Mouse (Mus musculus) stomach, postnatal 0 days (tissue): ENCODE data around the gene Duox2. TPM values are rescaled to one million over a fixed set of nuclear protein-coding genes. Genes with fewer than 3 reads are reported as not detected.
A peak's percentile ranks its signal among the peaks of the same experiment; 100 is the strongest.

Experiments used
- ATAC-seq: fragments of 200-750 bp; cut with Nextera tagmentation; 2 replicates; pipeline ENCODE4 v1.8.0; 2017; ENCODE audit not compliant: low FRiP score, low TSS enrichment
- DNase-seq: peaks from one replicate; pipeline ENCODE4 v3.0.0-alpha.2; 2016; ENCODE audit warnings: low spot score
- H3K27ac ChIP-seq: fragments of 300-500 bp; sonication (generic); replicated peaks from 2 replicates; pipeline ENCODE4 v1.5.1; 2014; ENCODE audit warnings: mild to moderate bottlenecking, control low read depth
- H3K27me3 ChIP-seq: fragments of 300-500 bp; sonication (generic); 2 replicates; pipeline ENCODE4 v1.6.1; 2014; ENCODE audit warnings: low read length; ENCODE audit not compliant: control insufficient read depth, insufficient read depth
- H3K36me3 ChIP-seq: fragments of 300-500 bp; sonication (generic); 2 replicates; pipeline ENCODE4 v1.6.1; 2014; ENCODE audit warnings: low read length, mixed read lengths; ENCODE audit not compliant: control insufficient read depth, insufficient read depth
- H3K4me1 ChIP-seq: fragments of 300-500 bp; sonication (generic); replicated peaks from 2 replicates; pipeline ENCODE4 v1.6.1; 2014; ENCODE audit warnings: antibody characterized with exemption; ENCODE audit not compliant: control insufficient read depth, insufficient read depth
- H3K4me2 ChIP-seq: fragments of 300-500 bp; sonication (generic); replicated peaks from 2 replicates; pipeline ENCODE4 v1.6.1; 2014; ENCODE audit warnings: low read depth, mild to moderate bottlenecking, control low read depth, moderate library complexity
- H3K4me3 ChIP-seq: fragments of 300-500 bp; sonication (generic); 2 replicates; pipeline ENCODE4 v1.5.1; 2014; ENCODE audit warnings: low read depth, low read length, control low read depth
- H3K9ac ChIP-seq: fragments of 300-500 bp; sonication (generic); 2 replicates; pipeline ENCODE4 v1.6.1; 2014; ENCODE audit warnings: mild to moderate bottlenecking, low read length, control low read depth, mixed read lengths
- H3K9me3 ChIP-seq: fragments of 300-500 bp; sonication (generic); 2 replicates; pipeline ENCODE4 v1.6.1; 2016; ENCODE audit warnings: low read length; ENCODE audit not compliant: control insufficient read depth
- CTCF ChIP-seq: IDR thresholded peaks from 2 replicates; pipeline ENCODE4 v1.5.1; 2016; ENCODE audit warnings: antibody characterized with exemption, low read depth, mild to moderate bottlenecking, moderate library complexity
- EP300 ChIP-seq: optimal IDR thresholded peaks from 2 replicates; pipeline ENCODE3; 2016; ENCODE audit warnings: antibody characterized with exemption
- WGBS: fragments of 180-500 bp; shearing (Covaris S2); extraction: QIAGEN DNeasy Blood & Tissue Kit; methylation state at CpG from one replicate; pipeline ENCODE4 v1.1.7; 2014; 5-methylcytosine and 5-hydroxymethylcytosine counted together
- polyA plus RNA-seq: library from polyadenylated mRNA; unstranded; fragments of >200 nt; fragmentation: Nextera tagmentation; extraction: Ambion mirVana; gene quantifications from 2 replicates; pipeline ENCODE4 v1.2.1, GENCODE M21; 2015

Duox2 gene
- polyA plus RNA-seq, 1 experiment from 2014 or later: 15.2 TPM

DNA sequence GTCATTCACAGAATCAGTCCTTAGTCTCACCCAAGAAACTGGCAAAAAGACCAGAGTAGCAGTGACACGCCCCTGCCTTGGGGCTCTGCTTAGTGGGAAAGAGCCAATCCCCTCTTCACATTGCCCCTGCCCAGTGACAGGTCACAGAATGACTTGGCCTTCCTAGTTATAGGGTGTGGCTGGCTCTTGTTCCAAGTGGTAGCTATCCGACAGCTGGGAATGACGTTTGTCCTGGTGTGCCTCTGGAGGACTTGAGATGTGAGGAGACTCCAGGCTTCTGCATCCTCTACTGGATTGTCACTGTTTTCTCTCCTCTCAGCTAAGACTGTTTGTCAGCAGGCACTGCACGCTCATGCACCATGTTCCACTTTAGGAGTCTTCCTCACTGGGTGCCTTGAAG, 19.1 kb upstream of the Duox2 start:
- TF ChIP-seq CTCF (no peak), EP300 (no peak)
- Histone ChIP-seq H3K27me3 (no peaks in the 10 kb centered on the region), H3K9ac (no peak overlapping the region), H3K4me3 (no peak overlapping the region), H3K9me3 (no peaks in the 10 kb centered on the region), H3K36me3 (no peaks in the 10 kb centered on the region), H3K4me1 (no peaks in the 10 kb centered on the region; the same call in 1 of the 2 replicates), H3K27ac (no peak overlapping the region), H3K4me2 (no peak overlapping the region)
- WGBS: 59% methylated on average over 4 of the region's 4 CpGs
- ATAC-seq (no peak), DNase-seq (no peak)

- Histone ChIP-seq H3K36me3 (no peaks in the 10 kb centered on the region), H3K4me2 (no peak within 1 kb of the TSS), H3K4me3 (no peak within 1 kb of the TSS), H3K9ac (no peak within 1 kb of the TSS), H3K4me1 (no peaks in the 10 kb centered on the region; the same call in 1 of the 2 replicates), H3K27ac (no peak within 1 kb of the TSS), H3K9me3 (no peaks in the 10 kb centered on the region), H3K27me3 (no peaks in the 10 kb centered on the region)
- 87% methylated on average over 7 of the region's 7 CpGs for WGBS
- ATAC-seq (no peak), DNase-seq (no peak)
- TF ChIP-seq EP300 (no peak), CTCF (no peak)
These were observed 17.1 kb upstream of the Duox2 start, which contains the start of gene Duox1 for GRCm38 (mm10) chr2:122315372-122315771. TSS of gene Duox1 (plus strand) at chr2:122315672.

DNA sequence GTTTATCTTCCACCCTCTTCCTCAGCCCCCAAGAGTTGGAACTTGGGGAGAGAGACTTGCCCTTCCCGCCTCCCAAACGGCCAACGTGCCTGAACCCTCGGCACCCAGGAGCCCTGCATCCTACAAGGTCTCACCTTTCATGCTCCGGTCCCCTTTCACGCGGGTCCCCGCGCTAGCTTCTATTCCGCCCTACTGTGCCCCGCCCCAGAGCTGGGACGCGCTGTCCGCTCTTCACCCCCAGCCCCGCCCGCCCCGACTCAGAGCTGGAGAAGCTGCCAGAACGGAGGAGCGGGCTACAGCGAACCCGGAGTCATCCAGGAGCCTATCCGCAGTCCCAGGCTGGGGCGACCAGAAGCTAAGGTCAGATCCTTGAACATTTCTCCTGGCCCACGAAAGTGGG, 15.3 kb upstream of the Duox2 start, which contains the start of gene Duoxa1:
Gene Duoxa1 (minus strand): TSS at position 195 of the 400 bp plus-strand sequence.
- Histone ChIP-seq H3K4me2 (peak within 1 kb of the TSS; percentile 56), H3K9me3 (no peaks in the 10 kb centered on the region), H3K4me3 (peak within 1 kb of the TSS; percentile 36), H3K36me3 (no peaks in the 10 kb centered on the region), H3K27me3 (no peaks in the 10 kb centered on the region), H3K9ac (peak within 1 kb of the TSS; percentile 51), H3K27ac (peak within 1 kb of the TSS; percentile 70), H3K4me1 (no peaks in the 10 kb centered on the region; the same call in 1 of the 2 replicates)
- 2% methylated on average over 24 of the region's 24 CpGs for WGBS
- peak; percentile 66 for ATAC-seq
- TF ChIP-seq EP300 (no peak), CTCF (no peak)
- no peak for DNase-seq

GRCm38 (mm10) chr2:122312722-122313417, 14.6 kb upstream of the Duox2 start:
- TF ChIP-seq EP300: no peak
- peak; percentile 75 for TF ChIP-seq CTCF
- Histone ChIP-seq H3K36me3 (no peaks in the 10 kb centered on the region), H3K4me2 (peak overlapping the region; percentile 56), H3K27ac (peak overlapping the region; percentile 70), H3K4me3 (peak overlapping the region; percentile 36), H3K9me3 (no peaks in the 10 kb centered on the region), H3K27me3 (no peaks in the 10 kb centered on the region), H3K4me1 (no peaks in the 10 kb centered on the region; the same call in 1 of the 2 replicates), H3K9ac (no peak overlapping the region)
- WGBS: 2% methylated on average over 27 of the region's 27 CpGs
- peak; percentile 51; the same call in 1 of the 2 replicates for ATAC-seq
- peak; percentile 71 for DNase-seq

DNA sequence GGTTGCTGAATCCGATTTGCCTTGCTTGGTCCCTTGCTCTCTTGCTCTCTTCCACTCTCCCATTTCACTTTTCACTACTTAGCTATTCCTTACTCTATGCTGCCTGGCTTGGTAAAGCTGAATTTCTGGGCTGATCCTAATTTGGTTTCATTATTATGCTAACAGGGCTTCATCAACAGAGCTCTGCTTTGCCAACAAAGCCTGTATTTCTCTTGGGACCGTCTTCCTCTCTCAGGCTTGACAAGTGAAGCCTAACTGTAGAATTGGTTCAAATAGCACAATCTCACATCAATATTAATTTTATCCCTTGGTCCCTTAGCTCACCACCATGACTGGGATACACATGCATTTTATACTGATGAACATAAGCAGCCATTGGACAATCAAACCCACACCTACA, 13.3 kb upstream of the Duox2 start:
- DNase-seq: no peak
- no peaks in the 10 kb centered on the region for H3K27me3 ChIP-seq
- H3K9me3 ChIP-seq: no peaks in the 10 kb centered on the region
- H3K27ac ChIP-seq: no peak overlapping the region
- 68% methylated on average over 2 of the region's 2 CpGs for WGBS
- no peaks in the 10 kb centered on the region for H3K36me3 ChIP-seq
- no peak overlapping the region for H3K9ac ChIP-seq
- no peaks in the 10 kb centered on the region; the same call in 1 of the 2 replicates for H3K4me1 ChIP-seq
- H3K4me3 ChIP-seq: no peak overlapping the region
- H3K4me2 ChIP-seq: no peak overlapping the region
- TF ChIP-seq EP300 (no peak), CTCF (no peak)
- no peak for ATAC-seq

- 27% methylated on average over 3 of the region's 3 CpGs for WGBS
- H3K4me1 ChIP-seq: no peaks in the 10 kb centered on the region; the same call in 1 of the 2 replicates
- H3K9ac ChIP-seq: no peak overlapping the region
- TF ChIP-seq CTCF: peak; percentile 57
- TF ChIP-seq EP300: no peak
- H3K36me3 ChIP-seq: no peaks in the 10 kb centered on the region
- no peaks in the 10 kb centered on the region for H3K27me3 ChIP-seq
- H3K27ac ChIP-seq: no peak overlapping the region
- H3K9me3 ChIP-seq: no peaks in the 10 kb centered on the region
- DNase-seq: no peak
- H3K4me3 ChIP-seq: no peak overlapping the region
- ATAC-seq: no peak
- H3K4me2 ChIP-seq: no peak overlapping the region
These were observed 11.4 kb upstream of the Duox2 start for GRCm38 (mm10) chr2:122309647-122310046.
